Mouse (Mus musculus): Measurements from ENCODE around the gene Adcy7.
A peak's percentile ranks its signal among the peaks of the same experiment; 100 is the strongest.

Gene Adcy7

DNA sequence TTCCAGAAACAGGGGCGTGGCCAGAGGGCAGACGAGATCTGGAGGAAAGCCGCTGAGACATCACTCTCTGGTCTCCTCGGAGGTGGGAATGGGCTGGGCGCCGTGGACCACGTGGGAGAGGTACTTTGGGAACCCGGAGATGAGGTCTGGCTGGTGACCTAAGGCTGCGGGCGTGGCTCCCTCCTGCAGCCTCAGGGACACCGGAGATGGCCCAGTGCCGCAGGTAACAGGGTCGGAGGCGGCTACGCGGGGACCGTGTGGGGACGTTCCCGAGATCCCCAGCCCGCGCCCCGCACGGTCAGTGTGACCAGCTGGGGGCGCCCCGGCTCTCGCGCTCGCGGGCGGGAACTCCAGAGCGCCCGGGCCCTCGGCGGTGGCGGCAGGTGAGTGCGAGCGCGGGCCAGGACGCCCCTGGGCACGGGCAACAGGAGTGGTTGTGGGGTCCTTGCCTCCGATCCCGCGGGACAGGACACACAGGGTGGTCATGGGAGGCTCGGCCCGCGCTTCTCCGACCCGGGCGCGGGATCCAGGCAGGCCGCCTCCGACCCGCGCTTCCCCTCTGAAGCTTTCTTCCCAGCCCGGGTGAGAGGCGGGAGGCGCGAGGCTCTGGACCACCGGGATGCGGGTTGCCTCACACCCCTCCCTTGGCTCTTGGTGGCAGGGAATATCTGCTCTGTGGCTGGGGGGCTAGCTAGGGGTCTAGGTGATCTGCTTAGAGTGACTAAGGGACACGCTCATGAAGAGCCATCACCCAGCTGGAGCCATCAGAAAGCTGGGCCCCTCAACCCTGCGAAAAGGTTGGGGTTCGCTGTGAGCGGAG is at the start of gene Adcy7:
Gene Adcy7, plus strand, starts transcription at position 173 of the 820 bp plus-strand sequence.
- DNase-seq (ENCODE audit: low read depth, low spot score), result no peak

DNA sequence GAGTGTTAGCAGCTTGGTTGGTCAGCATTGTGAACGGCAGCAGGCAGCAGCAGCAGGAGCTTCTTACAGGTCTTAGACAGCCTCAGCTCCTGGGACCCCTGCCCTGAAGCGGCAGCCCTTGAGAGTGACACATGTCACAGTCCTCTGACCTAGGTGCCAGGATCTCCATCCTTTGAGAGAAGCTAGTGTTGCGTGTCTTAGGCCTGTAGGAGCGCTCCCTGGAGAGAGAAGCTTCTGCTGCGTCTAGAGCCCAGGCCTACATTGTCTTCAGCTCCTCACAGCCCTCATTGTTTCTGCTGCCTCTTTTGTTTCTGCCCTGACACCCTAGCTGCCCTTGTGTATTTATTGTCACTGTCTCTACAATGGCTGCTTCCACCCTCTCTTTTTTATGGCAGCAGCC is 46.8 kb upstream of the Adcy7 start:
- DNase-seq (ENCODE audit: low read depth, low spot score), result no peak

DNA sequence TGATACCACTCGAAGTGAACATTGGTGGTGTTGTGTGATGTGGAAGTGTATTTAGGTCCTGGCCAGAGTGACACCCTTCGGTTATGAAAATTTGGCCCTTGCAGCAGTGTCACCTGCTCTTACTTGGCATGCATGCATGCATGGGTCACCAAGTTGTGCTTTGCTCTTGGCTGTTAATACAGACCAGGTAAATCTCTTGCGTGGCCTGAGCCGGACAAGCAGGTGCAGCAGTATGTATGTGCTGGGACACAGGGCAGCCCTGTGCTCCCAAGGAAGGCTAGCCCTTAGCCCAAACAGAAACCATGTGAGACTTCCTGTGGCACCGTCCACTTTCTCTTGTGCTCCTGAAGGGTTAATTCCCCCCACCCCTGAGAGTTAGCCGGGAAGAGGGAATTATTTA is 44.4 kb upstream of the Adcy7 start:
- no peak for DNase-seq (ENCODE audit: low read depth, low spot score)

DNA sequence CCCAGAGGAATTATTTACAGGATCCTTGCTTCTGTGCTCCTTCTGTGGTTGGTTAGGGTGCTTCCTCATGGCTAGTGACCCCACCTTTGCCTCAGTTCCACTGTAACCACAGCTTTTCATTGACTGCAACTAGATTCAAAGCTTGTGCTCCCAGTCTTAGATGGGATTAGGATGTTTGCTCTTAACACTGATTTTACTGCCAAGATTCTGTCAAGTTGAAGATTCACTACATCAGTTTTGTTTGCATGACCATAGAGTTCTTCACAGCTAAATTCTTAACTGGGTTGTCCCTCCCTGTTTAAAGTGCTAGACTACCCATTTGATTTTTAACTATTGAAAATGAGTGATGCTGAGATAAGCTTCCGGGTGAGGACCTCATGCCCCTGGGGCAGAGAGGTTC is 43.9 kb upstream of the Adcy7 start:
- DNase-seq (ENCODE audit: low read depth, low spot score), result no peak

DNA sequence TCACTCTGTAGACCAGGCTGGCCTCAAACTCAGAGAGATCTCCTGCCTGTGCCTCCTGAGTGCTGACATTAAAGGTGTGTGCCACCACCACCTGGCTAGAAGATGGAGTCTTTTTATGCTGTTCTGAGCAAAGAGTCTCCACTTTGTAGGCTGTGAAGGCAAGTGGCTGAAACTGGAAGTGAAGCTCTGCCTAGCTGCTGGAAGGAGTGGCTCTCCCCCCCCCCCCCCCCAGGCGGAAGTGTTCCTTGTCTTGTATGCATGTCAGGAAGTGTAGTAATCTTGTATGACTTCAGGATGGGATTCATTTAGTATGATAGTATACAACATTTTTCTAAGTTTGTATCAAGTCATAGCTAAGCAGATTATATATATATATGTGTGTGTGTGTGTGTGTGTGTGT is 43.4 kb upstream of the Adcy7 start:
- no peak for DNase-seq (ENCODE audit: low read depth, low spot score)

DNA sequence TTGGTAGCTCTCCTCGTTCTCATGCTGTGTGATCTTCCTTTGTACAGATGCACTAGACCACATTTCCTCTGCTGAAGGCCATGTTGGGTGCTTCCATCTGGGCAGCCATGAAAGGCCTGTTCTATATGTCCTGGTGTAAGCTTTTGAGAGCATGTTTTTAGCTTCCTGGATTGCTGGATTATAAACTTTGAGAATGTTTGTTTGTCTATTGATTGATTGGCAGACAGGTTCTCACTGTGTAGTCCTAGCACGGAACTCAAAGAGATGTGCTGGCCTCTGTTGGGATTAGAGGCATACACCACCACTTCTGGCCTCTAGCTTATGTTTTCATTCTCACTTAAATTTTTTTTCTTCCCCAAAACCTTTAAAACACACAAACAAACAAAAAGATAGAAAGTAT is 35.5 kb upstream of the Adcy7 start:
- no peak for DNase-seq (ENCODE audit: low read depth, low spot score)

GRCm38 (mm10) chr8:88237606-88238005 is 34.6 kb upstream of the Adcy7 start:
- DNase-seq (ENCODE audit: low read depth, low spot score), result no peak

DNA sequence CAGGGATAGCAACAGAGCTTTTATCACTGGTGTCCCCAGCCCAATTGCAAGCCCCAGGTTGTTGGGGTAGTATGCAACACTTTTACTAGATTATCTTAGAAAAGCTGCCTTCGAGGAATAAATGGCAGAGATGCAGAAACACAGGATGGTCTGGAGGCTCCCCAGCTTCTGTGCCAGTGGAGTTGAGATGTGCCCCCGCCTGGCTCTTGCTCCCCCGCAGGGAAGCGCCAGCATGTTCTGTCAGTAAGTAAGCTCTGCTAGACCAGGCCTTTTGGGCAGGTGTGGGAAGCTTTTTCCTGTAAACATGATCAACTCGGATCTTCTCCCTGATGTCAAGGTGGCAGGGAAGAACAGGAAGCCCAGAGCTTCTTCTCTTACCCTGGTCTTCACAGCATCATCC is 32.9 kb upstream of the Adcy7 start:
- DNase-seq (ENCODE audit: low read depth, low spot score), result no peak

- DNase-seq (ENCODE audit: low read depth, low spot score), result no peak
Measured at GRCm38 (mm10) chr8:88241871-88242270, 30.3 kb upstream of the Adcy7 start.

DNA sequence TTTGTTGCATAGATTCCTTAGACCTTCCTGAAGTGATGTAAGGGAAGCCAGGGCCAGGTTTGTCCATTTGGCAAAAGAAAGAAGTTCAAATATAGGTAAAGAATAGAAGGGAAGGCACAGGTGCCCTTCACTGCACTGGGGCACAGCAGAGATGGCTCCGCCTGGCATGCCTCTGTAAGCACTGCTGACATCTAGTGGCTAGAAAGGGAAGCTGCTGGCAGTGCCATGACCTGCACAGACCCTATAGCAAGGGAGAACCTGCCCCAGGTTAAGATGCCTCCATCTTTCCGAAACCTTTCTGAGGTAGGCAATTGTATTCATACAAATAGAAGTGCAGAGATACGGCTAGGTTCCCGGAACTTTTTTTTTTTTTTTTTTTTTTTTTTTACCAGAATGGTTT is 27.9 kb upstream of the Adcy7 start:
- DNase-seq (ENCODE audit: low read depth, low spot score), result no peak

- DNase-seq (ENCODE audit: low read depth, low spot score), result peak; percentile 52
Measured at GRCm38 (mm10) chr8:88252791-88253190, 19.4 kb upstream of the Adcy7 start.

DNA sequence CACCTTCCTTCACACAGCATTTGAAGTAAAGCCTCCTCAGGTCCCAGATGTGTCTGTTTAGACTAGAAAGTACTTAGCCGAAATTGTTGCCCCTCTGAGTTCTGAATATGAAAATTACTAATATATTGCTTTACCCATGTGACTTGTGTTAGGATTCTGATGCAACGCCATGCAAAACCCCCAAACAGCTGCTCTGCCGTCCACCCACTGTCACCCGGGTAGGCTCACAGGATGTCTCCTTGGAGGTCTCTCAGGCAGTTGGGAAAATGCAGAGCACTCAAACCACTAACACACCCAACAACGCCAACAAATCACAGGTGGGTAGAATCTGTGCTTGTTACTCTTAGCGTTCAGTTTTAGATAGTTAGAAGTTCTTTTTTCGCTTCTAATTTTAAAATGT is 17.2 kb upstream of the Adcy7 start:
- DNase-seq (ENCODE audit: low read depth, low spot score), result no peak

DNA sequence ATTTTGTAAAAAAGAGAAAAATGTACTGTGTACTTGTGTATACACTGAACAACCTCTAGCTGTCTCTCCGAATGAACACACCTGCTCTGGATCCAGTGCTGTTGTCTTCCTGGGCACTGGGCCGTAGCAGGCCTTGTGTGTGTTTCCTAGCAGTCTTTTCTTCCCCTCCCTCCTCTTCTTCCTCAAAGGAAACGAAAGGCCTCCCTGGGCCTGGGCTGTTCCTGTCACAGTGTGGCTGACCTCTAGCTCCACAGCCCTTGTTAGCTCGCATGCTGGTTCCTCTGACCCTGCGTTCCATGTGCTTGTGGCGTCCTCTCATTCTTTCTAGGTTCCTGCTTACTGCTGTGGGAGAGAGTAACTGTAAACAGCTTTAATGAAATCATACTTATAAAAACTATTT is 14.2 kb upstream of the Adcy7 start:
- DNase-seq (ENCODE audit: low read depth, low spot score), result no peak

DNA sequence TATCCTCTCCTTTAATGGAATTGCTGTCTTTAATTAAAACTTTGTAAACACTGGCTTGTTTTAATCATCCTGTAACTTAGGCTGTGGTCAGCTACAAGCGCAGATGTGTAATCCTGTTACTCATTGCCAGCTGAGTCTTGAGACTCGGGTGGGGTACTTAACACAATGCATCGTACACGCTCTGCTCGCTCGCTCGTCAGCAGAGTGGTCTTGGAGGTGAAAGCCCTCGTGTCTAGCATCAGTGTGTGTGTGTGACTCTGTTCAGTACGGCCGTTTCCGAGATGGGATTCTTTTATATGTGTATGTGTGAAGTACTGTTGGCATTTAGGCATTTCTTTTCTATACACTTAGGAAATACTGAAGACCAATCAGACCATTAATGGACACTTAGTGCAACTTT is 13.7 kb upstream of the Adcy7 start:
- DNase-seq (ENCODE audit: low read depth, low spot score), result no peak

- no peak for DNase-seq (ENCODE audit: low read depth, low spot score)
Measured at GRCm38 (mm10) chr8:88260466-88260980, 11.7 kb upstream of the Adcy7 start.

- DNase-seq (ENCODE audit: low read depth, low spot score), result no peak
Measured at GRCm38 (mm10) chr8:88262831-88263635, 9.2 kb upstream of the Adcy7 start.

DNA sequence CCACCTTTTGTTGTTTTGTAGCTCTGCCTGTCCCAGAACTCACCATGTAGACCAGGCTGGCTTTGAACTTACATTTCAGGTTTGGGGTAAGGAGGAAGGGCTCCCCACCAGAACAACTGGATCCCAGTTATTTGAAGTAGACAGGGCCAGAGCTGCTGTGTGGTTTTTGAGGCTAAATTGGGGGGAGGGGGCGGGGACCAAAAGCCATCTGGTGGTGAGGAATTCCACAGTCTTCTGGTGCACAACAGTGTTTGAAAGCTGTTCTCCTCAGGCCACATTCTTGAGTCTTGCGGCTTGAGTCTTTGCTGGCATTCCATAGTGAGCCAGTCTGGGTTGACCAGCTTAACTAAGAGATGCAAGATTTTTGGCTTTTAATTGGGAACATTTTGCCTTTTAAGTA is 6.7 kb upstream of the Adcy7 start:
- DNase-seq (ENCODE audit: low read depth, low spot score), result peak; percentile 81

DNA sequence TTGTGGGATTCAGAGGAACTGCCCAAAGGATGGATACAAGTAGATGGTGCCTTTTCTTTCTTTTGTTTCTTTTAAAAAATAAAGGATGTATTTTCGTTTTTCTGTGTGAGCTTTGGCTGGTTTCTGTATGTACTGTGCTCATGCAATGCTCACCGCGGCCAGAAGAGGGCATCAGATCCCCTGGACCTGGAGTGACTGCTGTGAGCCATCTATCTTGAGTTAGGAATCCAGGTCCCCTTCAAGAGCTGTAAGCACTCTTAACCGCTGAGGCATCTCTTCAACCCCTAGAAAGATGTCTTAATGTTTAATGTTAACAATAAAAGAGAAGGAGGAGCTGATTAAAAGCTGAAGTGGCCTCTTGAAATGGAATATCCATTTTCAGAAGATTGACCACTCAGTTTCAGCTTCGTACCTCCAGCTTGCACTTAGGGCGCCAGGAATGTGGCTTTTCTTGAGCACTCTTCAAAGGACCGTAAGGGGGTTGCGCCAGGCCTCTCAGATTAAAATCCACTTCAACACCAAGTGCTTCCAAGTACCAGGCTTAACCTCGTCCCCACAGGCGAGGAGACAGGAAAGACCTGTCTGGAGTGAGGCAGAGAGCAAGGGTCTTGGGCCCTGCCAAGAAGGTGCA is 5.9 kb upstream of the Adcy7 start:
- peak; percentile 81 for DNase-seq (ENCODE audit: low read depth, low spot score)

- no peak for DNase-seq (ENCODE audit: low read depth, low spot score)
Measured at GRCm38 (mm10) chr8:88266801-88267403, 5.3 kb upstream of the Adcy7 start.

DNA sequence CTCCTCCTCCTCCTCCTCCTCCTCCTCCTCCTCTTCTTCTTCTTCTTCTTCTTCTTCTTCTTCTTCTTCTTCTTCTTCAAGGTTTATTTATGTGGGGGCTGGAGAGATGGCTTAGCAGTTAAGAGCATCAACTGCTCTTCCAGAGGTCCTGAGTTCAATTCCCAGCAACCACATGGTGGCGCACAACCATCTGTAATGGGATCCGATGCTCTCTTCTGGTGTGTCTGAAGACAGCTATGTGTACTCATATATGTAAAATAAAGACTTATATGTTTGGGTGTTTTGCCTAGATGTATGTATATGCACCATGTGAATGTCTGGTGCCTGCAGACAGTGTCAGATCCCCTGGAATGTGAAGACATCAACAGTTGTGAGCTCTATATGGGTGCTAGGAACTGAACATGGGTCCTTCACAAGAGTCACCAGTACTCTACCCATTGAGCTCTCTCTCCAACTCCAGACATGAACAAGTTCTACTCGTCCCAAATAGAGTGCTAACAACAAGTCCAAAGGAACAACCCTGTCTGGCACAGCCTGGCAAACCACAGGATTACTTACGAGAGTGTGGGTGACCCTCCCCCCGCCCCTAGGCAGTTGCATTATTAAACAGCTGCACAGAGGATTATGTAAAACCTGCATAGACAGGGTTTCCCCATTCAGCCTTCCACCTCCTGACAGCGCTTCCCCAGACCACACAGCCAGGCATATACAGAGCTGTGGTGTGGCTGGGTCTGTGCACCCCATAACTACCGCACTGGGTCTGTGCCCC is 2.9 kb upstream of the Adcy7 start:
- DNase-seq (ENCODE audit: low read depth, low spot score), result no peak

- no peak for DNase-seq (ENCODE audit: low read depth, low spot score)
Measured at GRCm38 (mm10) chr8:88270086-88270485, 2.1 kb upstream of the Adcy7 start.

All from forelimb bud, embryonic 11.5 days (tissue).